Comparison of ENCODE assay signal across 17 mouse cellular contexts in genomic region chr4:85782511-85782910, GRCm38 (mm10).
A peak's percentile ranks its signal among the peaks of the same experiment; 100 is the strongest.
DNase-seq lines count a peak whose midpoint lies in the region; ATAC-seq and TF ChIP-seq lines count a peak whose summit lies in the region.
"Had no signal": no experiment of that assay in that cellular context is flagged by ENCODE, and none has a peak within 500 bp of the region (broad histone marks: within the 10 kb centered on the region; RNA-seq: fewer than 3 reads in every experiment).

No protein-coding gene starts in this region.

- WGBS in forebrain, embryonic 14.5 days, result 1% methylated on average over 5 of the region's 5 CpGs
- WGBS in hindbrain, postnatal 0 days, result 6% methylated on average over 5 of the region's 5 CpGs
- WGBS in neural tube, embryonic 12.5 days, result 9% methylated on average over 5 of the region's 5 CpGs
- 36% methylated on average over 5 of the region's 5 CpGs for WGBS in kidney, embryonic 15.5 days

- H3K9me3 ChIP-seq in forebrain, embryonic 14.5 days (replicated peaks; ENCODE audit: control insufficient read depth, low read length), result no peaks in the 10 kb centered on the region
- no peaks in the 10 kb centered on the region for H3K9me3 ChIP-seq in hindbrain, postnatal 0 days (ENCODE audit: low read length)
- H3K9me3 ChIP-seq in neural tube, embryonic 12.5 days, result no peaks in the 10 kb centered on the region
- no peaks in the 10 kb centered on the region for H3K9me3 ChIP-seq in kidney, embryonic 15.5 days (replicated peaks)
- H3K9me3 ChIP-seq: heart, embryonic 10.5 days had no signal

- no peak for TF ChIP-seq CTCF in brain, embryonic 14.5 days (IDR thresholded peaks at IDR 0.05; ENCODE audit: borderline replicate concordance, extremely low read depth, insufficient read depth, insufficient read length)
- TF ChIP-seq CTCF in hindbrain, postnatal 0 days (IDR thresholded peaks at IDR 0.05; ENCODE audit: low read depth), result no peak

- H3K4me3 ChIP-seq in forebrain, embryonic 14.5 days (ENCODE audit: low read depth, low read length), result no peak overlapping the region
- H3K4me3 ChIP-seq in hindbrain, postnatal 0 days (ENCODE audit: low read length), result no peak overlapping the region
- H3K4me3 ChIP-seq in neural tube, embryonic 12.5 days, result no peak overlapping the region
- H3K4me3 ChIP-seq in kidney, embryonic 15.5 days (replicated peaks), result no peak overlapping the region
- H3K4me3 ChIP-seq: heart, embryonic 10.5 days had no signal

- no peak overlapping the region for H3K4me2 ChIP-seq in forebrain, embryonic 14.5 days (ENCODE audit: low read length)
- no peak overlapping the region for H3K4me2 ChIP-seq in hindbrain, postnatal 0 days (ENCODE audit: low read depth, low read length)
- no peak overlapping the region for H3K4me2 ChIP-seq in neural tube, embryonic 12.5 days (replicated peaks)
- H3K4me2 ChIP-seq in kidney, embryonic 15.5 days, result no peak overlapping the region
- H3K4me2 ChIP-seq: lung, embryonic 14.5 days had no signal

- DNase-seq in brain, embryonic 14.5 days (ENCODE audit: low read depth), result peak; percentile 84
- DNase-seq in forebrain, embryonic 14.5 days (ENCODE audit: low spot score), result peak; percentile 58
- peak; percentile 49 for DNase-seq in hindbrain, postnatal 0 days (ENCODE audit: low spot score)
- DNase-seq in frontal cortex, postnatal 14 days (ENCODE audit: low spot score in 2 of 2), result no peak
- DNase-seq in kidney, adult 18-20 months, result no peak
- DNase-seq: adrenal gland, postnatal 14 days; cerebellum, adult 9-10 months; gastrocnemius, postnatal 25 days; kidney, postnatal 25 days; lung, embryonic 14.5 days; right cerebral cortex, postnatal 4 days; thymus, adult 18-20 months had no signal

- ATAC-seq in forebrain, embryonic 14.5 days, result peak; percentile 57
- peak; percentile 49; the same call in 1 of the 2 replicates for ATAC-seq in hindbrain, postnatal 0 days
- ATAC-seq in neural tube, embryonic 12.5 days (ENCODE audit: low FRiP score, low read depth), result peak; percentile 85
- no peak for ATAC-seq in kidney, embryonic 15.5 days (replicated peaks; ENCODE audit: low FRiP score)
- ATAC-seq: CD4-positive, CD25-positive, alpha-beta regulatory T cell, adult 4 months; intestine, postnatal 0 days had no signal

- H3K36me3 ChIP-seq in forebrain, embryonic 14.5 days (ENCODE audit: control insufficient read depth, insufficient read depth, low read length), result no peaks in the 10 kb centered on the region
- no peaks in the 10 kb centered on the region for H3K36me3 ChIP-seq in hindbrain, postnatal 0 days (ENCODE audit: insufficient read depth, low read length)
- H3K36me3 ChIP-seq in neural tube, embryonic 12.5 days, result no peaks in the 10 kb centered on the region
- no peaks in the 10 kb centered on the region for H3K36me3 ChIP-seq in kidney, embryonic 15.5 days
- H3K36me3 ChIP-seq: heart, embryonic 10.5 days had no signal

- peaks cover 12% of the 10 kb centered on the region for H3K4me1 ChIP-seq in forebrain, embryonic 14.5 days (ENCODE audit: control insufficient read depth, insufficient read depth, low read length)
- H3K4me1 ChIP-seq in hindbrain, postnatal 0 days (ENCODE audit: insufficient read depth, low read length), result no peaks in the 10 kb centered on the region
- H3K4me1 ChIP-seq in neural tube, embryonic 12.5 days, result peaks cover 2% of the 10 kb centered on the region; the same call in 1 of the 2 replicates
- no peaks in the 10 kb centered on the region for H3K4me1 ChIP-seq in kidney, embryonic 15.5 days
- H3K4me1 ChIP-seq: heart, embryonic 10.5 days had no signal

- TF ChIP-seq POLR2A in brain, embryonic 14.5 days (IDR thresholded peaks at IDR 0.05; ENCODE audit: borderline replicate concordance, extremely low read depth, insufficient read depth, insufficient read length, poor library complexity, severe bottlenecking), result no peak

- H3K27me3 ChIP-seq in forebrain, embryonic 14.5 days (replicated peaks; ENCODE audit: control insufficient read depth, insufficient read depth, low read length), result no peaks in the 10 kb centered on the region
- H3K27me3 ChIP-seq in hindbrain, postnatal 0 days (ENCODE audit: insufficient read depth, low read length), result no peaks in the 10 kb centered on the region
- H3K27me3 ChIP-seq in neural tube, embryonic 12.5 days (replicated peaks), result peaks cover 22% of the 10 kb centered on the region
- no peaks in the 10 kb centered on the region for H3K27me3 ChIP-seq in kidney, embryonic 15.5 days

- H3K27ac ChIP-seq in forebrain, embryonic 14.5 days (ENCODE audit: low read depth, low read length), result no peak overlapping the region
- H3K27ac ChIP-seq in hindbrain, postnatal 0 days, result no peak overlapping the region
- H3K27ac ChIP-seq in neural tube, embryonic 12.5 days, result no peak overlapping the region
- H3K27ac ChIP-seq in kidney, embryonic 15.5 days, result no peak overlapping the region
- H3K27ac ChIP-seq: heart, embryonic 10.5 days had no signal

- H3K9ac ChIP-seq in forebrain, embryonic 14.5 days (ENCODE audit: low read length), result no peak overlapping the region
- H3K9ac ChIP-seq in hindbrain, postnatal 0 days (replicated peaks; ENCODE audit: low read length), result no peak overlapping the region
- H3K9ac ChIP-seq in neural tube, embryonic 12.5 days, result no peak overlapping the region
- H3K9ac ChIP-seq in kidney, embryonic 15.5 days, result no peak overlapping the region
- H3K9ac ChIP-seq: lung, embryonic 14.5 days had no signal

Comparison
In these comparisons a context has a peak if more than half of its experiments do, and no peak if none do; other contexts are left out.
1. DNase-seq: peak in brain, embryonic 14.5 days (single experiment), forebrain, embryonic 14.5 days (single experiment) and hindbrain, postnatal 0 days (single experiment); none in frontal cortex, postnatal 14 days (0 of 2) and kidney, adult 18-20 months (single experiment).